Mouse (Mus musculus): Measurements from ENCODE around the gene Gadd45a. TPM values are rescaled to one million over a fixed set of nuclear protein-coding genes. Genes with fewer than 3 reads are reported as not detected.

The Gadd45a gene
- polyA plus RNA-seq, 1 experiment from 2014 or later: 27.0 TPM

GRCm38 (mm10) chr6:67013293-67013948 lies 23.8 kb downstream of the Gadd45a start:
- ATAC-seq (ENCODE audit: low FRiP score): no peak
- H3K27ac ChIP-seq: no peak overlapping the region
- no peaks in the 10 kb centered on the region for H3K27me3 ChIP-seq
- no peaks in the 10 kb centered on the region for H3K9me3 ChIP-seq
- H3K4me2 ChIP-seq: no peak overlapping the region
- 93% methylated on average over 6 of the region's 6 CpGs for WGBS
- no peak overlapping the region for H3K4me3 ChIP-seq (replicated peaks)
- H3K4me1 ChIP-seq: peaks cover 7% of the 10 kb centered on the region; the same call in 1 of the 2 replicates
- no peak overlapping the region for H3K9ac ChIP-seq
- no peaks in the 10 kb centered on the region for H3K36me3 ChIP-seq (replicated peaks)

- no peaks in the 10 kb centered on the region for H3K27me3 ChIP-seq
- no peaks in the 10 kb centered on the region for H3K9me3 ChIP-seq
- no peak overlapping the region for H3K9ac ChIP-seq
- no peak for ATAC-seq (ENCODE audit: low FRiP score)
- no peaks in the 10 kb centered on the region for H3K36me3 ChIP-seq (replicated peaks)
- H3K4me2 ChIP-seq: no peak overlapping the region
- H3K4me1 ChIP-seq: peaks cover 7% of the 10 kb centered on the region; the same call in 1 of the 2 replicates
- no peak overlapping the region for H3K27ac ChIP-seq
- H3K4me3 ChIP-seq (replicated peaks): no peak overlapping the region
These were observed 26.1 kb downstream of the Gadd45a start for GRCm38 (mm10) chr6:67011217-67011518.

- 0 out of 2 replicates have a peak overlapping the region, but pooled peaks have one; percentile 50 for H3K27ac ChIP-seq
- H3K9ac ChIP-seq: no peak overlapping the region
- no peaks in the 10 kb centered on the region for H3K27me3 ChIP-seq
- no peaks in the 10 kb centered on the region for H3K9me3 ChIP-seq
- H3K4me2 ChIP-seq: no peak overlapping the region
- H3K4me1 ChIP-seq: peaks cover 7% of the 10 kb centered on the region; the same call in 1 of the 2 replicates
- H3K4me3 ChIP-seq (replicated peaks): no peak overlapping the region
- no peaks in the 10 kb centered on the region for H3K36me3 ChIP-seq (replicated peaks)
- ATAC-seq (ENCODE audit: low FRiP score): peak; percentile 70; the same call in 1 of the 2 replicates
- WGBS: 34% methylated on average over 7 of the region's 7 CpGs
These were observed 26.7 kb downstream of the Gadd45a start for GRCm38 (mm10) chr6:67010370-67011216.

GRCm38 (mm10) chr6:67009888-67010287 lies 27.4 kb downstream of the Gadd45a start:
- Histone ChIP-seq H3K4me1 (peaks cover 7% of the 10 kb centered on the region; the same call in 1 of the 2 replicates), H3K27me3 (no peaks in the 10 kb centered on the region), H3K4me2 (no peak overlapping the region), H3K4me3 (replicated peaks) (no peak overlapping the region), H3K27ac (no peak overlapping the region), H3K9me3 (no peaks in the 10 kb centered on the region), H3K36me3 (replicated peaks) (no peaks in the 10 kb centered on the region), H3K9ac (no peak overlapping the region)
- 93% methylated on average over 3 of the region's 3 CpGs for WGBS
- ATAC-seq (ENCODE audit: low FRiP score): no peak

GRCm38 (mm10) chr6:66999800-67000199 lies 37.5 kb downstream of the Gadd45a start:
- H3K4me1 ChIP-seq: no peaks in the 10 kb centered on the region
- H3K27me3 ChIP-seq: no peaks in the 10 kb centered on the region
- H3K9ac ChIP-seq: no peak overlapping the region
- H3K27ac ChIP-seq: no peak overlapping the region
- no peaks in the 10 kb centered on the region for H3K36me3 ChIP-seq (replicated peaks)
- no peaks in the 10 kb centered on the region for H3K9me3 ChIP-seq
- H3K4me2 ChIP-seq: no peak overlapping the region
- ATAC-seq (ENCODE audit: low FRiP score): no peak
- no peak overlapping the region for H3K4me3 ChIP-seq (replicated peaks)

- WGBS: 76% methylated on average over 2 of the region's 2 CpGs
- Histone ChIP-seq H3K4me3 (replicated peaks) (no peak overlapping the region), H3K27ac (no peak overlapping the region), H3K36me3 (replicated peaks) (no peaks in the 10 kb centered on the region), H3K9me3 (no peaks in the 10 kb centered on the region), H3K4me2 (no peak overlapping the region), H3K27me3 (no peaks in the 10 kb centered on the region), H3K4me1 (no peaks in the 10 kb centered on the region), H3K9ac (no peak overlapping the region)
- no peak for ATAC-seq (ENCODE audit: low FRiP score)
These were observed 38.6 kb downstream of the Gadd45a start for GRCm38 (mm10) chr6:66998645-66999044.

GRCm38 (mm10) chr6:66996257-66996656 lies 41.0 kb downstream of the Gadd45a start:
- 88% methylated on average over 1 of the region's 1 CpGs for WGBS
- no peak for ATAC-seq (ENCODE audit: low FRiP score)
- no peaks in the 10 kb centered on the region for H3K27me3 ChIP-seq

GRCm38 (mm10) chr6:66995825-66996224 lies 41.4 kb downstream of the Gadd45a start:
- Histone ChIP-seq H3K4me1 (no peaks in the 10 kb centered on the region), H3K4me2 (no peak overlapping the region), H3K4me3 (replicated peaks) (no peak overlapping the region), H3K27me3 (no peaks in the 10 kb centered on the region), H3K9ac (no peak overlapping the region), H3K9me3 (no peaks in the 10 kb centered on the region), H3K27ac (no peak overlapping the region), H3K36me3 (replicated peaks) (no peaks in the 10 kb centered on the region)
- WGBS: 82% methylated on average over 1 of the region's 1 CpGs
- ATAC-seq (ENCODE audit: low FRiP score): no peak

More at GRCm38 (mm10) chr6:66996257-66996656, 41.0 kb downstream of the Gadd45a start:
- Histone ChIP-seq H3K4me1 (no peaks in the 10 kb centered on the region), H3K36me3 (replicated peaks) (no peaks in the 10 kb centered on the region), H3K4me3 (replicated peaks) (no peak overlapping the region), H3K9me3 (no peaks in the 10 kb centered on the region), H3K9ac (no peak overlapping the region), H3K4me2 (no peak overlapping the region), H3K27ac (no peak overlapping the region)

- H3K27me3 ChIP-seq: no peaks in the 10 kb centered on the region
- no peak overlapping the region for H3K4me2 ChIP-seq
- H3K36me3 ChIP-seq (replicated peaks): no peaks in the 10 kb centered on the region
- no peak overlapping the region for H3K4me3 ChIP-seq (replicated peaks)
- no peak overlapping the region for H3K9ac ChIP-seq
- ATAC-seq (ENCODE audit: low FRiP score): no peak
- H3K4me1 ChIP-seq: no peaks in the 10 kb centered on the region
- H3K9me3 ChIP-seq: no peaks in the 10 kb centered on the region
- H3K27ac ChIP-seq: no peak overlapping the region
- WGBS: 90% methylated on average over 8 of the region's 8 CpGs
These were observed 42.3 kb downstream of the Gadd45a start for GRCm38 (mm10) chr6:66994981-66995380.

GRCm38 (mm10) chr6:66992786-66993185 lies 44.5 kb downstream of the Gadd45a start:
- H3K27ac ChIP-seq: no peak overlapping the region
- no peaks in the 10 kb centered on the region for H3K36me3 ChIP-seq (replicated peaks)
- H3K4me1 ChIP-seq: no peaks in the 10 kb centered on the region
- 92% methylated on average over 8 of the region's 8 CpGs for WGBS
- H3K4me3 ChIP-seq (replicated peaks): no peak overlapping the region
- no peak overlapping the region for H3K4me2 ChIP-seq
- H3K9ac ChIP-seq: no peak overlapping the region
- ATAC-seq (ENCODE audit: low FRiP score): no peak
- H3K9me3 ChIP-seq: no peaks in the 10 kb centered on the region
- no peaks in the 10 kb centered on the region for H3K27me3 ChIP-seq

- no peaks in the 10 kb centered on the region for H3K9me3 ChIP-seq
- ATAC-seq (ENCODE audit: low FRiP score): no peak
- no peaks in the 10 kb centered on the region for H3K4me1 ChIP-seq
- WGBS: 92% methylated on average over 9 of the region's 9 CpGs
- H3K4me2 ChIP-seq: no peak overlapping the region
- H3K9ac ChIP-seq: no peak overlapping the region
- no peaks in the 10 kb centered on the region for H3K27me3 ChIP-seq
- no peak overlapping the region for H3K27ac ChIP-seq
- H3K36me3 ChIP-seq (replicated peaks): no peaks in the 10 kb centered on the region
- no peak overlapping the region for H3K4me3 ChIP-seq (replicated peaks)
These were observed 45.0 kb downstream of the Gadd45a start for GRCm38 (mm10) chr6:66992232-66992631.

GRCm38 (mm10) chr6:66989518-66989917 lies 47.7 kb downstream of the Gadd45a start:
- no peak overlapping the region for H3K9ac ChIP-seq
- H3K9me3 ChIP-seq: no peaks in the 10 kb centered on the region
- no peaks in the 10 kb centered on the region for H3K36me3 ChIP-seq (replicated peaks)
- H3K27ac ChIP-seq: no peak overlapping the region
- no peaks in the 10 kb centered on the region for H3K4me1 ChIP-seq
- WGBS: 79% methylated on average over 3 of the region's 3 CpGs
- ATAC-seq (ENCODE audit: low FRiP score): no peak
- no peak overlapping the region for H3K4me3 ChIP-seq (replicated peaks)
- H3K27me3 ChIP-seq: no peaks in the 10 kb centered on the region
- no peak overlapping the region for H3K4me2 ChIP-seq

- H3K4me2 ChIP-seq: no peak overlapping the region
- no peak overlapping the region for H3K9ac ChIP-seq
- H3K27me3 ChIP-seq: no peaks in the 10 kb centered on the region
- H3K4me3 ChIP-seq (replicated peaks): no peak overlapping the region
- ATAC-seq (ENCODE audit: low FRiP score): no peak
- H3K9me3 ChIP-seq: no peaks in the 10 kb centered on the region
- no peaks in the 10 kb centered on the region for H3K4me1 ChIP-seq
- WGBS: 95% methylated on average over 6 of the region's 6 CpGs
- no peak overlapping the region for H3K27ac ChIP-seq
- H3K36me3 ChIP-seq (replicated peaks): no peaks in the 10 kb centered on the region
These were observed 48.2 kb downstream of the Gadd45a start for GRCm38 (mm10) chr6:66989037-66989436.

Measured in forebrain, embryonic 12.5 days (tissue).